Mouse (Mus musculus) megakaryocyte, embryonic 14.5 days (primary cell): ENCODE measurements around the gene Mlph. TPM values are rescaled to one million over a fixed set of nuclear protein-coding genes. Genes with fewer than 3 reads are reported as not detected.

Source experiments
- H3K27me3 ChIP-seq: replicated peaks from 2 replicates; pipeline ENCODE3; 2012; ENCODE audit warnings: inconsistent platforms
- H3K36me3 ChIP-seq: replicated peaks from 2 replicates; pipeline ENCODE3; 2012; ENCODE audit warnings: low read length, inconsistent platforms, mixed read lengths
- H3K4me1 ChIP-seq: 2 replicates; pipeline ENCODE4 v1.6.1; 2012; ENCODE audit warnings: inconsistent platforms
- H3K4me3 ChIP-seq: replicated peaks from 2 replicates; pipeline ENCODE3; 2012; ENCODE audit warnings: moderate library complexity, mild to moderate bottlenecking, inconsistent platforms
- H3K9me3 ChIP-seq: 2 replicates; pipeline ENCODE4 v1.6.1; 2012; ENCODE audit warnings: inconsistent platforms
- FLI1 ChIP-seq: IDR thresholded peaks from 2 replicates; pipeline ENCODE4 v1.6.1; 2012; ENCODE audit warnings: low read length, inconsistent platforms, mixed read lengths
- GATA1 ChIP-seq: IDR thresholded peaks from 3 replicates; pipeline ENCODE4 v1.6.1; 2012; ENCODE audit warnings: mixed read lengths, low read length, inconsistent platforms, borderline replicate concordance
- polyA plus RNA-seq: library from polyadenylated mRNA; stranded (reverse); fragments of >175 nt; gene quantifications from 2 replicates; pipeline ENCODE4 v1.2.3, GENCODE M21; 2012; ENCODE audit warnings: low replicate concordance; ENCODE audit not compliant: insufficient read depth

Mlph gene
- polyA plus RNA-seq, 1 experiment: not detected

DNA sequence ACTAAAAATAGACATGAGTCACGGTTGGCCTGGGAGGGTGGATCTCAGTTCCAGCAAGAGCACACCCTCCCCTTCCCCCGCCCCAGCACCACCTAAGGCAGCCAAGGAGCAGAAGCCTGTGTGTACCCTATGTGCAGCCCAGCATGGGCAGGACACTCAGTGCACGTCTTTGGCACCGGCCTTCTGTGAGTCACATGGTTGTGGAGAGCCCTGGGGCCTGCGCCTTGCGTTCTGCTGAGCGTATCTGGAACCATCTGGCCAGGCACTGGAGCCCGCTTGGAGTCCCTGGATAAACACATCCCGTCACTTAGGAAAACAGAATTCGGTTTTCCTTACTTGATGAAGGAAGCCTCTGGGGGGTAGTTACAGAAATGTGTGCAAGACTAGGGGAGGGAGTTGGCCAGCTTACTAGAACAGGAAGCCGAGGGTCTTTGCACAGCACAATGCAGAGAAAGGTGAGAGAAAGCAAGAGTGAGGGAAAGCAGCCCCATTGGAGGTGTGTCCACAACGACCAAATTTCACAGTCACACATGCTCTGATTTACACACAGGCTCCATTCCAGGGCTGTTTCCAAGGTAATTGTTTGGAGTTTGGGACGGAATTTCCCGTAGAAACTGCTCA lies 18.0 kb upstream of the Mlph start:
- peaks cover 20% of the 10 kb centered on the region for H3K27me3 ChIP-seq
- no peaks in the 10 kb centered on the region for H3K36me3 ChIP-seq
- H3K4me1 ChIP-seq: no peaks in the 10 kb centered on the region
- peaks cover 7% of the 10 kb centered on the region for H3K9me3 ChIP-seq
- TF ChIP-seq FLI1 (no peak), GATA1 (no peak)
- H3K4me3 ChIP-seq: no peak overlapping the region

DNA sequence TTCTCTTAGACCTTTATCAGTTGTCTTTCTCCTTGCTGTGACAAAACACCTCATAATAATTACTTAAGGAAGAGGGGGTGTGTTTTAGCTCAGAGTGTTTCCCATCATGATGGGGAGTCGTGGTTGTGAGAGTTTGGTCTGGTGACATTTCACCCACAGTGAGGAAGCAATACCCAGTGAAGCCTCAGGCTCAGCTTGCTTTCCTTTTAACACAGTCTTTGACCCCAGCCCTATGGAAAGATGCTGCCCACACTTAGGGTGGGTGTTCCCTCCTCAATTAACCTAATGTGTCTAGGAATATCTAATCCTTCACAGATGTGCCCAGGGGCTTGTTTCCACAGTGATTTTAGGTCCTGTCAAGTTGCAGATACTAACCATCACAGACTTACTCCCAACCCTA lies 16.9 kb upstream of the Mlph start:
- TF ChIP-seq FLI1 (no peak), GATA1 (no peak)
- Histone ChIP-seq H3K4me1 (no peaks in the 10 kb centered on the region), H3K9me3 (peaks cover 11% of the 10 kb centered on the region), H3K27me3 (peaks cover 28% of the 10 kb centered on the region), H3K36me3 (no peaks in the 10 kb centered on the region), H3K4me3 (no peak overlapping the region)

DNA sequence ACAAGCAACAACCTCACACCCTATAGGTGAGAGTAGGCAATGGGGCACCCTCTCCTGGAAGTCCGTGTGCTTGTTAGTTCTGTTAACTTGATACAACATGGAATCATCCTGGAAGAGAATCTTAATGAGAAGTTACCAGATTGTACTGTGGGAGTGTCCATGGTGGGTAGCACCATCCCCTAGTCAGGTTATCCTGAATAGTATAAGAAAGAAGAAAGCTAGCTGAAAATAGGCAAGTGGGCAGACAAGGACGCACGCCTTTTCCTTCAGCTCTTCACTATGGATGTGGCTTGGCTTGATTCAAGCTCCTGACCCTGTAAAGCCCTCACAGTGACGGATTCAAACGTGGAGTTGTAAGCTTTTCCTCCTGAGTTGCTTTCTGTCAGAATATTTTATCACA lies 15.1 kb upstream of the Mlph start:
- no peaks in the 10 kb centered on the region for H3K4me1 ChIP-seq
- TF ChIP-seq FLI1: no peak
- no peak for TF ChIP-seq GATA1
- peaks cover 37% of the 10 kb centered on the region for H3K27me3 ChIP-seq
- H3K36me3 ChIP-seq: no peaks in the 10 kb centered on the region
- no peak overlapping the region for H3K4me3 ChIP-seq
- peaks cover 11% of the 10 kb centered on the region for H3K9me3 ChIP-seq

GRCm38 (mm10) chr1:90900406-90900805 lies 14.5 kb upstream of the Mlph start:
- peaks cover 38% of the 10 kb centered on the region for H3K27me3 ChIP-seq
- peaks cover 11% of the 10 kb centered on the region for H3K9me3 ChIP-seq
- no peaks in the 10 kb centered on the region for H3K36me3 ChIP-seq
- TF ChIP-seq FLI1: no peak
- TF ChIP-seq GATA1: no peak
- no peaks in the 10 kb centered on the region for H3K4me1 ChIP-seq
- no peak overlapping the region for H3K4me3 ChIP-seq

DNA sequence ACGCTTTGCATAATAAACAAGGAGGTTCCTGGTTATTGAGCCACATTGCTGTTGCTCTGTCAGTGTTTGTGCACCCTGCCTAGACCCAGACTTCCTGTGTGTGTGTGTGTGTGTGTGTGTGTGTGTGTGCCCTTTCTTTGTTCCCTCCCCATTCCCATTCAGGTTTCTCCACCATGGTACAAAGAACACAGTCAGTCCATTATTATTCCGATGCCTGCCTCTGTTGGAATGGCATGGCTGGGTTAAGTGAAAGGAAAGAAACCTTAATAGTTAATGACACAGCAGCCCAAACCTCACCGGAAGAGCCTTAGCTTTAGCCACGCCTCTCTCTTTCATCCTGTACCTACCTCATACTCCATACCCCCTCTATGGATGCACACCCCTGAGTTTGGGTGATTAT lies 13.6 kb upstream of the Mlph start:
- peaks cover 11% of the 10 kb centered on the region for H3K9me3 ChIP-seq

DNA sequence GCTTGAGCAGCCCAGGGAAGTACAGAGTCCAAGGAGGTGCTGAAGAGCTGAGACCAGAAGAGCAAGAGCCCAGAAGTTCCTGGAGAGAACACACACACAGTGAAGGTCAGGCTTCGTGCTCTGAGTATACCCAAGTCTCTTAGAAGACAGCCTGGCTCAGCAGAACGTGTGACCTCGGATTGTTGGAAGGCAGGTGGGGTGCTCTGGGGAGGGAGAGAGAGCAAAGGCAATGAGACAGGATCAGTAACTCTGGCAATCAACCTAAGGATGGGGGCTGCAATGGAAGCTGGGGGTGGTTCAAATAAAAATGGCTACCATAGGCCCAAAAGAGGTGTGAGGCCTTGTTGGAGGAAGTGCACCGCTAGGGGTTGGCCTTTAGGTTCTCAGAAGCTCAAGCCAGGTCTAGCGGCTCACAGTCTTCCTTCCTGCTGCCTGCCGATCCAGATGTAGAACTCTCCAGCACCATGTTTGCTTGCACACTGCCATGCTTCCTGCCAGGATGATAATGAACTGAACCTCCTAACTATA lies 13.1 kb upstream of the Mlph start:
- no peak for TF ChIP-seq GATA1
- H3K27me3 ChIP-seq: peaks cover 38% of the 10 kb centered on the region
- H3K36me3 ChIP-seq: no peaks in the 10 kb centered on the region
- no peak overlapping the region for H3K4me3 ChIP-seq
- H3K4me1 ChIP-seq: no peaks in the 10 kb centered on the region
- H3K9me3 ChIP-seq: peaks cover 11% of the 10 kb centered on the region

More for the DNA sequence above, 13.6 kb upstream of the Mlph start:
- Histone ChIP-seq H3K4me3 (no peak overlapping the region), H3K36me3 (no peaks in the 10 kb centered on the region), H3K27me3 (peaks cover 39% of the 10 kb centered on the region), H3K4me1 (no peaks in the 10 kb centered on the region)
- no peak for TF ChIP-seq FLI1
- no peak for TF ChIP-seq GATA1

- peaks cover 44% of the 10 kb centered on the region for H3K27me3 ChIP-seq
- H3K4me1 ChIP-seq: no peaks in the 10 kb centered on the region
- TF ChIP-seq GATA1: no peak
- no peak for TF ChIP-seq FLI1
- H3K9me3 ChIP-seq: peaks cover 11% of the 10 kb centered on the region
- H3K4me3 ChIP-seq: no peak overlapping the region
- no peaks in the 10 kb centered on the region for H3K36me3 ChIP-seq
Measured at GRCm38 (mm10) chr1:90902751-90903150, 12.1 kb upstream of the Mlph start.

DNA sequence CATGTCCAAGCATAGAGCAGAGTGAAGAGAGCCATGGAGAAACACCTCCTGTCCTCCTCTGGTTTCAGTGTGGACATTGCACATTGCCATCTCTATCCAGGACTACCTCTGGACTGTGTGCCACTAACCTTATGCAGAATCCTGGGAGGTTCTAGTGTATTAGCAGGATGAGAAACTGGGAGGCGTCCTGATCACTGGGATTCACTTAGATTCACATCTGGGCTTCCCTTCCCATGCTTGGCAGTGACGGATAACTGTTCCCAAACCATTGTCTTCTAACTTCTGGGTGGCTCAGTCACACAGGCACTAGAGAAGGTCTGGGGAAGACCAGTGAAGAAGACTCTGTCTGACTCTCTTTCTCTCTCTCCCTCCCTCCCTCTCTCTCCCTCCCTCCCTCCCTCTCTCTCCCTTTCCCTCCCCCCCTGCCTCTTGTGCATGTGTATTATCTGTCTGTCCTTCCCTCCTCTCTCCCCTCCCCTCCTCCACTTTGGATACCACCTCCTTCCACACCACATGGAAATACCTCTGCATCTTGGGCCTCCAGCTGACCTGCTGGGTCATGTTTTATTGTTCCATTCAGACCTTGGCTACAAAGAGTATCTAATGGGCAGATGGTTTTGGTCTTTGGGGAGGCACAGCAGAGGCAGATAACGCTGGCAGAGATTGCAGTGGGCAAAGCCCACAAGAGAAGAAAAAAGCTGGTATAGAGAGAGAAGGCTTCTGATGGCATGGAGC lies 11.5 kb upstream of the Mlph start:
- no peaks in the 10 kb centered on the region for H3K36me3 ChIP-seq
- H3K27me3 ChIP-seq: peaks cover 47% of the 10 kb centered on the region

GRCm38 (mm10) chr1:90903971-90904458 lies 10.9 kb upstream of the Mlph start:
- no peak overlapping the region for H3K4me3 ChIP-seq
- no peaks in the 10 kb centered on the region for H3K36me3 ChIP-seq
- TF ChIP-seq GATA1 (no peak), FLI1 (no peak)
- H3K27me3 ChIP-seq: peaks cover 51% of the 10 kb centered on the region
- no peaks in the 10 kb centered on the region for H3K4me1 ChIP-seq
- peaks cover 11% of the 10 kb centered on the region for H3K9me3 ChIP-seq

More for the DNA sequence above, 11.5 kb upstream of the Mlph start:
- H3K4me3 ChIP-seq: no peak overlapping the region
- H3K4me1 ChIP-seq: no peaks in the 10 kb centered on the region
- peaks cover 11% of the 10 kb centered on the region for H3K9me3 ChIP-seq
- no peak for TF ChIP-seq GATA1
- no peak for TF ChIP-seq FLI1

DNA sequence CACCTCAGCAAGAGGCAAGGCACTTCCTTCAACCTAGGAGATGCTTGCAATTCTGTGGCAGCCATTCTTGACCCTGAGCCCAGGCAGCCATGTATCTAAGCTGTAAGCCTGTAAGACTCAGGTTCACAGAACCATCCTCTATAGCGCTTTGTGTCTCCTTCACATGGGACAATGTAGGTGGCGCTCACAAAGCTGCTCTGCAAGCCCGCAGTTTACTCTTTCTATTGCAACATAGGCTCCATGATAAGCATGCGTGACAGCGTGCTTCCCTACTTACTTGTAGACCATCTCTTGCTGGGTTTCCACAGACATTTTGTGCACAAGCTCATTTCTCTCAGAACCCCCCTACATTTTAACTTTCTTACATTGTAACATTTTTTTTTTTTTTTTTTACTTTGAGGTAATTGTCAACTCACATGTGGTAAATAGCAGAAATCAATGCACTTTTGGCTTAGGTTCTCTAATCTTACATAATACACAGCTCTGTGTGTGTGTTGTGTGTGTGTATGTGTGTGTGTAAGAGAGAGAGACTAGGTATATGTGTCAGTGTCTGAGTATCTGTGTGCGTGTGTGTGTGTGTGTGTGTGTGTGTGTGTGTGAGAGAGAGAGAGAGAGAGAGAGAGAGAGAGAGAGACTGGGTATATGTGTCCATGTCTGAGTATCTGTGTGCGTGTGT lies 10.0 kb upstream of the Mlph start:
- TF ChIP-seq FLI1 (no peak), GATA1 (no peak)

More for the DNA sequence above, 10.0 kb upstream of the Mlph start:
- Histone ChIP-seq H3K9me3 (peaks cover 8% of the 10 kb centered on the region), H3K27me3 (peaks cover 57% of the 10 kb centered on the region), H3K4me1 (no peaks in the 10 kb centered on the region), H3K4me3 (no peak overlapping the region), H3K36me3 (no peaks in the 10 kb centered on the region)
